In the genomic region with DNA sequence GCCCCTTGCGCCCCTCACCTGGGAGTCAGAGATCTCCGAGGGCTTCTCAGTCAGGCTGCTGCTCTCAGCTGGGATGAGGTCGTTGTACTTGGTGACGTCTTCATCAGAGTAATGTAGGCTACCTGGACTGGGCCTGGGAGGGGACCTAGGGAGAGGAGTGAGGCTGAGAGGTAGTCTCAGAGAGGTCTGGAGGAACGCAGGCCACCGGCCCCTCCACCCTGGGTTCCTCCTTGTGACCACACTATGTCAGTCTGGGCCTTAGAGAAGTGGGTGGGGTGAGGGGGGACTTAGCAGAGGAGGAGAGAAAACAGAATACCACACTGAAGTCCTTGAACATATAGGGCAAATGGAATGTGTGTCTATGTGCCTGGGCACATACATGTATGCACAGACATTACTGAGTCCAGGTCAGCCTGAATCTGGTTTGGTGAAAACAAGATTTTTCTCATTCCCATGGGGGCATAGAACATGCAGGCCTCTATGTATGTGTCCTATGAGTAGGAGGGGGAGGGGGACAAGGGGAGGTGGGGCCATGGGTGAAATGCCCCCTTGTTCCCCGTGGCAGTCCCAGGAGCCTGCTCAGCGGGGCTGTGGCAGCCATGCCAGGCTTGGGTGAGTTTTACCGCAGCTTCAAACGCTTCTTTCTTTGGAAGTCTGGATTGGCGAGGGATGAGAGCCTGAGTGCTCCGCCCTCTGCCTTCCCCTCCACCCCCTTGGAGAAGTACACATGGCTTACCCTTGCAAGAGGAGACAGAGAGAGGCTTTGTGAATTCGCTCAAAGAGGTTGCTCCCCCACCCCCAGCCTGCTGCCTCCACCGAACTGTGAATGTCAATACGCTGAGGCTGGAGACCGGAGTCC, we compare ENCODE assay signal across 10 mouse cellular contexts. TPM values are rescaled to one million over a fixed set of nuclear protein-coding genes. Genes with fewer than 3 reads are reported as not detected.
A peak's percentile ranks its signal among the peaks of the same experiment; 100 is the strongest.
DNase-seq lines count a peak whose midpoint lies in the region; ATAC-seq lines count a peak whose summit lies in the region.
"Had no signal": no experiment of that assay in that cellular context is flagged by ENCODE, and none has a peak within 500 bp of the region (broad histone marks: within the 10 kb centered on the region; RNA-seq: fewer than 3 reads in every experiment).

No protein-coding gene starts in this region.

- no peaks in the 10 kb centered on the region for H3K9me3 ChIP-seq in megakaryocyte, embryonic 14.5 days
- H3K9me3 ChIP-seq in forebrain, embryonic 13.5 days (replicated peaks), result no peaks in the 10 kb centered on the region

- H3K9ac ChIP-seq in forebrain, embryonic 13.5 days, result peak overlapping the region; percentile 30; the same call in 1 of the 2 replicates

- H3K36me3 ChIP-seq in megakaryocyte, embryonic 14.5 days (replicated peaks; ENCODE audit: low read length), result no peaks in the 10 kb centered on the region
- no peaks in the 10 kb centered on the region; the same call in 1 of the 2 replicates for H3K36me3 ChIP-seq in forebrain, embryonic 13.5 days (ENCODE audit: poor library complexity, severe bottlenecking)

- ATAC-seq in megakaryocyte, adult 5-6 weeks (ENCODE audit: poor library complexity, severe bottlenecking), result no peak
- ATAC-seq in forebrain, embryonic 13.5 days, result peak; percentile 86
- ATAC-seq: Patski had no signal

- intact Hi-C loops in left cerebral cortex, postnatal 25 days (cut with DNase I), result loop anchor here (1.0 kb wide), 1 partner anchor 14 kb away; no protein-coding TSS in a partner anchor

- H3K27ac ChIP-seq in forebrain, embryonic 13.5 days, result peak overlapping the region; percentile 78

- peak overlapping the region; percentile 18; the same call in 1 of the 2 replicates for H3K4me2 ChIP-seq in forebrain, embryonic 13.5 days

- 30% methylated on average over 16 of the region's 16 CpGs for WGBS in forebrain, embryonic 13.5 days

- peaks cover 61% of the 10 kb centered on the region for H3K27me3 ChIP-seq in megakaryocyte, embryonic 14.5 days (replicated peaks)
- no peaks in the 10 kb centered on the region for H3K27me3 ChIP-seq in forebrain, embryonic 13.5 days
- H3K27me3 ChIP-seq: Patski had no signal

- DNase-seq in left cerebral cortex, postnatal 25 days (ENCODE audit: low spot score in 2 of 2), result peak; percentile 35 to 78
- DNase-seq in right cerebral cortex, postnatal 36 days (ENCODE audit: low spot score in 2 of 2), result peak; percentile 52 to 64
- DNase-seq in spleen, postnatal 10 days (ENCODE audit: low spot score in 2 of 2), result no peak
- DNase-seq in kidney, postnatal 25 days, result no peak
- DNase-seq in thymus, postnatal 0 days (ENCODE audit: low spot score), result no peak
- DNase-seq: cerebellum, postnatal 14 days had no signal

- H3K4me3 ChIP-seq in megakaryocyte, embryonic 14.5 days (replicated peaks), result peak overlapping the region; percentile 51
- H3K4me3 ChIP-seq in forebrain, embryonic 13.5 days, result no peak overlapping the region

- peaks cover 26% of the 10 kb centered on the region for H3K4me1 ChIP-seq in megakaryocyte, embryonic 14.5 days
- peaks cover 53% of the 10 kb centered on the region for H3K4me1 ChIP-seq in forebrain, embryonic 13.5 days

RNA-seq across cellular contexts. Expression of a gene that starts 39.9 kb away (rescaled TPM):
- 2.9 and 9.4 TPM in 2 replicates for polyA plus RNA-seq in megakaryocyte, embryonic 14.5 days (2012; ENCODE audit: insufficient read depth, low replicate concordance)
- total RNA-seq in megakaryocyte, adult 5-6 weeks (2015), result 14.0 and 20.1 TPM in 2 replicates
- 26.9 and 27.8 TPM in 2 replicates for total RNA-seq in megakaryocyte, adult 5-6 weeks (2017)
- 89.8 and 98.0 TPM in 2 replicates for polyA plus RNA-seq in forebrain, embryonic 13.5 days (2015; fragmentation: Nextera tagmentation; extraction: Ambion mirVana)
- total RNA-seq in left cerebral cortex, postnatal 25 days (2021), result 10 to 100 TPM; 26.7 to 31.7 TPM
- 37.0 and 38.7 TPM in 2 replicates for polyA plus RNA-seq in thymus, postnatal 0 days (2015; fragmentation: Nextera tagmentation; extraction: Ambion mirVana)

Comparison
In these comparisons a context has a peak if more than half of its experiments do, and no peak if none do; other contexts are left out.
1. DNase-seq: peak in left cerebral cortex, postnatal 25 days (2 of 2) and right cerebral cortex, postnatal 36 days (2 of 2); none in spleen, postnatal 10 days (0 of 2), kidney, postnatal 25 days (0 of 2) and thymus, postnatal 0 days (single experiment).